Mouse (Mus musculus): ENCODE results near the gene Bpnt1.

DNA sequence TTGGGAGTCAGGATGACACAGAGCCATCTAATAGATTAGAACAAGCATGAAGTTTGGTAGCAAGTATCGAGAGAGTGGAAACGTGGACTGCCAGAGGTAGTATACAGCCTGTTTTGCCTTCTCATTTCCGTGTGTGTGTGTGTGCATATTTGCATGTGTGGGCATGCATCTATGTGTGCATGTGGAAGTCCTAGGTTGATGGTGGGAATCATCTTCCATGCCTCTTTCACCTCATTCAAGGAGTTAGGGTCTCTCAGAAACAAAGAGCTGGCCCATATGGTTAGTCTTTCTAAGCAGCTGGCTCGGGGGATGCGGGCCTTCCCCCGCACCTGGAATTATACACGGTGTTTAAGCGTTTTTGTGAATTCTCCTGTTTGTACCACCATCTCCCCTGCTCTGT is 2.1 kb upstream of the Bpnt1 start:
- no peak for TF ChIP-seq CTCF (IDR thresholded peaks at IDR 0.05; ENCODE audit: low read depth, low read length)
- TF ChIP-seq GATA1 (IDR thresholded peaks at IDR 0.05; ENCODE audit: borderline replicate concordance, low read length): no peak
- no peak for TF ChIP-seq POLR2AphosphoS5 (IDR thresholded peaks at IDR 0.05; ENCODE audit: insufficient replicate concordance, low read depth, low read length)
